Mouse (Mus musculus) kidney, adult 2 months (tissue): ENCODE data around the gene Trp53i11.

Source experiments
- CTCF ChIP-seq: fragments of 200-500 bp; conservative IDR thresholded peaks from 2 replicates; pipeline ENCODE4 v1.5.1; 2011; ENCODE audit warnings: low read depth, mild to moderate bottlenecking, control low read depth, low read length, moderate library complexity, mixed read lengths; ENCODE audit not compliant: insufficient read depth, insufficient read length
- POLR2A ChIP-seq: fragments of 200-500 bp; IDR thresholded peaks from one replicate; pipeline ENCODE4 v1.6.1; 2011; ENCODE audit warnings: low read depth, low read length, control low read depth

DNA sequence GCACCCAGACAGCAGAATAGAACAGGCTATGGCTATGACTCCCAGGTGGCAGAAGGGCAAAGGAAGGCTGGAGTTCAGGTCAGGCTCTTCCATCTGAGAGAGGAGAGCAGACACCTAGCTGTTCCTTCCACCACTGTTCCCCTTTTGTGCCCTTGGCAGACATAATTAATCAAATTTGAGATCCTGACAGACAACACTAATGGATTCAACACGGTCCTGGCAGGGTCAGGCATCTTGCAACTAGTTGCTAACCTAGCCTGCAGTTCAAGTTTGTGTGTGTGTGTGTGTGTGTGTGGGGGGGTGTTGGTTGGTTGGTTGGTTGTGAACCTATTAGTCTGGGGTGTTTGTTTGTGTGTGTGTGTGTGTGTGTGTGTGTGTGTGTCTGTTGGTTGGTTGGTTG lies 15.4 kb downstream of the Trp53i11 start:
- no peak for TF ChIP-seq POLR2A
- no peak for TF ChIP-seq CTCF
